Mouse (Mus musculus): ENCODE results near the gene Hist1h1d. TPM values are rescaled to one million over a fixed set of nuclear protein-coding genes. Genes with fewer than 3 reads are reported as not detected.
"Not testable (repeated sequence)": the region's sequence is repeated elsewhere in the genome, so short reads cannot be mapped to it uniquely, and the experiment has no call there.

Hist1h1d gene
- polyA plus RNA-seq, 1 experiment from 2014 or later, result 0.41 TPM

DNA sequence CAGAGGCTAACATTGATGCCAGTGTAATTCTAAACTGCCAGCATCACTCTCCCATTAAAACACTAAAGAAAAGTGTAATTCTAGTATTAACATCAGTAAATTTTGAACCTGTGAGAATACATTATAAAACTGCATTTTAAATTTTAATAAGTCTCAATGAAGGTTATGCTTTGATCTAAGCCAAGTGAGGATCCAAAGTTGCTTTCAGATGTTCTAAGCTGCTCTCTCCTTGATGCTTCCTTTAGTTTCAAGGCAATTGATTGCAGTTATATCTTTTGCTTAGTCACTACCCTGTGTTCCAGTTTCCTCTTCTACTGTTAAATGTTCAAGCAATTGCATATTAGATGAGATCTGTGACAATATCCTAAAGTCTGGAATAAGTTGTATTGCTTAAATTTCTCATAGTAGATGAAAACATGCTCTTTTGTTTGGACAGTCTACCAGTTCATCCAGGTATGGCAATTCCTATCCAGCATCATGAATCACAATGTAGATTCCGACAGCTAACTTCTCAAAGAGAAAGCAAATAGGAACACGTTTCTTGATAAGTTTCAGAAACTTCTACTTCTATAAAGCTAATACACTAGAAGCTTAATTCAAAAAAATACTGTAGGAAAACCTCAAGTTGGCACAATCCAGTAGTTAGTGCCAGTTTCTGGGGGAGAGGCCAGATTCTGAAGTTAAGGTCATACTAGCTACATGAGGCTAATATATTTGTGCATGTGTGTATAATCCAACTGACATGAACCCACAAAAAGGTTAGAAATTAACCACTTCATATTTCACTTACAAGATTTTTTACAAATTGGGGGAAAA, 19.4 kb downstream of the Hist1h1d start:
- WGBS, result 46% methylated on average over 2 of the region's 2 CpGs
- Histone ChIP-seq H3K9me3 (ENCODE audit: control insufficient read depth, low read length) (no peaks in the 10 kb centered on the region), H3K27ac (replicated peaks in 1 of 2; ENCODE audit: control insufficient read depth in 1 of 2, insufficient read depth in 1 of 2, low read depth in 2 of 2, low read length in 2 of 2) (peak overlapping the region in 1 of 2 experiments; percentile 96; a peak in 2 of 4 replicates), H3K9ac (ENCODE audit: low read length) (peak overlapping the region; percentile 80), H3K4me3 (ENCODE audit: control insufficient read depth in 1 of 2, insufficient read depth in 1 of 2, low read depth in 1 of 2, low read length in 2 of 2) (peak overlapping the region in 1 of 2 experiments; percentile 44; a peak in 2 of 4 replicates), H3K4me1 (ENCODE audit: control insufficient read depth in 2 of 2, insufficient read depth in 2 of 2, low read length in 2 of 2) (peaks cover 3 to 23% of the 10 kb centered on the region in 2 experiments), H3K36me3 (ENCODE audit: control insufficient read depth, insufficient read depth, low read length) (no peaks in the 10 kb centered on the region), H3K27me3 (ENCODE audit: control insufficient read depth, insufficient read depth, low read length) (no peaks in the 10 kb centered on the region), H3K4me2 (ENCODE audit: low read length) (peak overlapping the region; percentile 70)
- ATAC-seq (ENCODE audit: insufficient number of reproducible peaks, insufficient read depth, low FRiP score, low read depth), result no peak

DNA sequence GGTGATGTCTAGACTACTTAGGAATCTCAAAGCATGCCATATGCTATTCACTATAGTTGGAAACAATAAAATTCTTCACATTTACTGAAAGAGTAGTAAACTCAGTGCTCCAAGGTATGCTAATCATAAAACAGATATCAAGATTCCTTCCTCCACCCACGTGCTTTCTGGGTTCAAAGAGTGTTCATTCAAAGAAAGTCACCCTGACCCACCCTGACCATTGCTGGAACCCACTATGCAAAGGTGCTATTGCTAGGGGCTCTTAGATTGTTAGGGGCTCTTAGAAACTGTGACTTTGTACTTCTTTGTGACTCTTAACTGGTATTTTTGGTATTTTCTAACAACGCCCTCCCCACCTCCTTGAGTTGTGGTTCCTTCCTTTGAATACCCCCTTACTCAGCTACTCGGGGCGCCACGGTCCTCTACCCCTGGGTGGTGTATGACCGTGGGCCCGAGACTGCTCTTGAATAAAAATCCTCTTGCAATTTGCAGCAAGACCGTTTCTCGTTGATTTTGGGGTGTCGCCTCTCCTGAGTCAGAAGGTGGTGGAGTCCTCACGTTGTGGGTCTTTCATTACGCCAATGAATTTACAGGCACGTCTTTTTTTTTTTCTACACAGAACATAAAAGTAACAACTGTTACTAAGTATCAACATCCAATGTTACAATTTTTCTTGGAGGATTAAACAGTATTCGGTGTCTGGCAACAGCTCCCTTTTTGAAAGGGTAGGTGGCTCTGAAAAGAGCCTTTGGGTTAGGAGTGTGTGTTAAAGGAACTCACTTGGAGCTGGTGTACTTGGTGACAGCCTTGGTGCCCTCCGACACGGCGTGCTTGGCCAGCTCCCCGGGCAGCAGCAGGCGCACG, 20.2 kb downstream of the Hist1h1d start:
- H3K36me3 ChIP-seq (ENCODE audit: control insufficient read depth, insufficient read depth, low read length); H3K9me3 ChIP-seq (ENCODE audit: control insufficient read depth, low read length); H3K27me3 ChIP-seq (ENCODE audit: control insufficient read depth, insufficient read depth, low read length); ATAC-seq (ENCODE audit: insufficient number of reproducible peaks, insufficient read depth, low FRiP score, low read depth): not testable (repeated sequence)
- 25% methylated on average over 18 of the region's 20 CpGs for WGBS
- peaks cover 3 to 23% of the 10 kb centered on the region in 2 experiments for H3K4me1 ChIP-seq (ENCODE audit: control insufficient read depth in 2 of 2, insufficient read depth in 2 of 2, low read length in 2 of 2)
- H3K4me2 ChIP-seq (ENCODE audit: low read length), result peak overlapping the region; percentile 70
- H3K27ac ChIP-seq (replicated peaks in 1 of 2; ENCODE audit: control insufficient read depth in 1 of 2, insufficient read depth in 1 of 2, low read depth in 2 of 2, low read length in 2 of 2), result peak overlapping the region; percentile 95 to 96
- H3K4me3 ChIP-seq (ENCODE audit: control insufficient read depth in 1 of 2, insufficient read depth in 1 of 2, low read depth in 1 of 2, low read length in 2 of 2), result peak overlapping the region; percentile 44 to 47
- peak overlapping the region; percentile 80 for H3K9ac ChIP-seq (ENCODE audit: low read length)

GRCm38 (mm10) chr13:23573898-23574524, 20.9 kb downstream of the Hist1h1d start, which contains the start of the genes Hist1h2bf and Hist1h2ad:
TSS of gene Hist1h2bf (minus strand) at chr13:23574196.
TSS of gene Hist1h2ad (plus strand) at chr13:23574381.
- peak; percentile 87 for ATAC-seq (ENCODE audit: insufficient number of reproducible peaks, insufficient read depth, low FRiP score, low read depth)
- not testable (repeated sequence) for H3K27me3 ChIP-seq (ENCODE audit: control insufficient read depth, insufficient read depth, low read length); H3K9me3 ChIP-seq (ENCODE audit: control insufficient read depth, low read length); H3K36me3 ChIP-seq (ENCODE audit: control insufficient read depth, insufficient read depth, low read length)
- Histone ChIP-seq H3K4me2 (ENCODE audit: low read length) (peak within 1 kb of the TSS; percentile 70), H3K9ac (ENCODE audit: low read length) (peak within 1 kb of the TSS; percentile 80), H3K4me3 (ENCODE audit: control insufficient read depth in 1 of 2, insufficient read depth in 1 of 2, low read depth in 1 of 2, low read length in 2 of 2) (peak within 1 kb of the TSS; percentile 44 to 47), H3K27ac (replicated peaks in 1 of 2; ENCODE audit: control insufficient read depth in 1 of 2, insufficient read depth in 1 of 2, low read depth in 2 of 2, low read length in 2 of 2) (peak within 1 kb of the TSS; percentile 82 to 95), H3K4me1 (ENCODE audit: control insufficient read depth in 2 of 2, insufficient read depth in 2 of 2, low read length in 2 of 2) (peaks cover 3 to 23% of the 10 kb centered on the region in 2 experiments)
- under 1% methylated on average over 35 of the region's 42 CpGs for WGBS

DNA sequence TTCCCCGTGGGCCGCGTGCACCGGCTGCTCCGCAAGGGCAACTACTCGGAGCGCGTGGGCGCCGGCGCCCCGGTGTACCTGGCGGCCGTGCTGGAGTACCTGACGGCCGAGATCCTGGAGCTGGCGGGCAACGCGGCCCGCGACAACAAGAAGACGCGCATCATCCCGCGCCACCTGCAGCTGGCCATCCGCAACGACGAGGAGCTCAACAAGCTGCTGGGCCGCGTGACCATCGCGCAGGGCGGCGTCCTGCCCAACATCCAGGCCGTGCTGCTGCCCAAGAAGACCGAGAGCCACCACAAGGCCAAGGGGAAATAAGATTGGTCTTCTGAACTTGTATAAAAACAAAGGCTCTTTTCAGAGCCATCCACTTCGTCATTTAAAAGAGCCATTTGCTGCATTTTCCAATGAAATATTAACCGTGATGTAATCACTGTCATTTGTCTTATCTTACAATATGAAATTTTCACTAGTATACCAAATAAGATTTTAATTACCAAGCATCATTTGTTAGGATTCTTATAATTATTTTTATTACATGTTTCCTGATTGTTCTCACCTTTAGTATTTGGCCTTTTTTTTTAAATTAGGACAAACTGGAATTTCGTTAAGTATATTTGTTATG, 21.6 kb downstream of the Hist1h1d start:
- H3K9me3 ChIP-seq (ENCODE audit: control insufficient read depth, low read length); H3K36me3 ChIP-seq (ENCODE audit: control insufficient read depth, insufficient read depth, low read length); H3K27me3 ChIP-seq (ENCODE audit: control insufficient read depth, insufficient read depth, low read length); ATAC-seq (ENCODE audit: insufficient number of reproducible peaks, insufficient read depth, low FRiP score, low read depth): not testable (repeated sequence)
- Histone ChIP-seq H3K4me2 (ENCODE audit: low read length) (peak overlapping the region; percentile 70), H3K27ac (replicated peaks in 1 of 2; ENCODE audit: control insufficient read depth in 1 of 2, insufficient read depth in 1 of 2, low read depth in 2 of 2, low read length in 2 of 2) (peak overlapping the region; percentile 81 to 82), H3K9ac (ENCODE audit: low read length) (peak overlapping the region; percentile 69), H3K4me3 (ENCODE audit: control insufficient read depth in 1 of 2, insufficient read depth in 1 of 2, low read depth in 1 of 2, low read length in 2 of 2) (peak overlapping the region; percentile 30 to 44), H3K4me1 (ENCODE audit: control insufficient read depth in 2 of 2, insufficient read depth in 2 of 2, low read length in 2 of 2) (peaks cover 3 to 23% of the 10 kb centered on the region in 2 experiments)
- WGBS, result 5% methylated on average over 5 of the region's 39 CpGs

GRCm38 (mm10) chr13:23575271-23575851, 22.3 kb downstream of the Hist1h1d start, which contains the start of gene Hist1h3d:
TSS of gene Hist1h3d (plus strand) at chr13:23575763.
- Histone ChIP-seq H3K36me3 (ENCODE audit: control insufficient read depth, insufficient read depth, low read length) (no peaks in the 10 kb centered on the region), H3K9ac (ENCODE audit: low read length) (peak within 1 kb of the TSS; percentile 79), H3K4me3 (ENCODE audit: control insufficient read depth in 1 of 2, insufficient read depth in 1 of 2, low read depth in 1 of 2, low read length in 2 of 2) (peak within 1 kb of the TSS; percentile 37 to 44), H3K9me3 (ENCODE audit: control insufficient read depth, low read length) (no peaks in the 10 kb centered on the region), H3K4me1 (ENCODE audit: control insufficient read depth in 2 of 2, insufficient read depth in 2 of 2, low read length in 2 of 2) (peaks cover 3 to 19% of the 10 kb centered on the region in 2 experiments), H3K4me2 (ENCODE audit: low read length) (peak within 1 kb of the TSS; percentile 70), H3K27me3 (ENCODE audit: control insufficient read depth, insufficient read depth, low read length) (no peaks in the 10 kb centered on the region), H3K27ac (replicated peaks in 1 of 2; ENCODE audit: control insufficient read depth in 1 of 2, insufficient read depth in 1 of 2, low read depth in 2 of 2, low read length in 2 of 2) (peak within 1 kb of the TSS; percentile 81)
- 2% methylated on average over 18 of the region's 18 CpGs for WGBS
- ATAC-seq (ENCODE audit: insufficient number of reproducible peaks, insufficient read depth, low FRiP score, low read depth), result peak; percentile 58

GRCm38 (mm10) chr13:23575864-23576313, 22.8 kb downstream of the Hist1h1d start:
- not testable (repeated sequence) for H3K36me3 ChIP-seq (ENCODE audit: control insufficient read depth, insufficient read depth, low read length); H3K9me3 ChIP-seq (ENCODE audit: control insufficient read depth, low read length); H3K27me3 ChIP-seq (ENCODE audit: control insufficient read depth, insufficient read depth, low read length); ATAC-seq (ENCODE audit: insufficient number of reproducible peaks, insufficient read depth, low FRiP score, low read depth)
- Histone ChIP-seq H3K9ac (ENCODE audit: low read length) (peak overlapping the region; percentile 79), H3K4me2 (ENCODE audit: low read length) (peak overlapping the region; percentile 70), H3K27ac (replicated peaks in 1 of 2; ENCODE audit: control insufficient read depth in 1 of 2, insufficient read depth in 1 of 2, low read depth in 2 of 2, low read length in 2 of 2) (peak overlapping the region; percentile 45 to 67), H3K4me3 (ENCODE audit: control insufficient read depth in 1 of 2, insufficient read depth in 1 of 2, low read depth in 1 of 2, low read length in 2 of 2) (peak overlapping the region; percentile 37 to 44), H3K4me1 (ENCODE audit: control insufficient read depth in 2 of 2, insufficient read depth in 2 of 2, low read length in 2 of 2) (peaks cover 3 to 18% of the 10 kb centered on the region in 2 experiments; a peak in 3 of 4 replicates)
- 2% methylated on average over 11 of the region's 40 CpGs for WGBS
